Mouse (Mus musculus): ENCODE measurements around the gene Foxg1.

DNA sequence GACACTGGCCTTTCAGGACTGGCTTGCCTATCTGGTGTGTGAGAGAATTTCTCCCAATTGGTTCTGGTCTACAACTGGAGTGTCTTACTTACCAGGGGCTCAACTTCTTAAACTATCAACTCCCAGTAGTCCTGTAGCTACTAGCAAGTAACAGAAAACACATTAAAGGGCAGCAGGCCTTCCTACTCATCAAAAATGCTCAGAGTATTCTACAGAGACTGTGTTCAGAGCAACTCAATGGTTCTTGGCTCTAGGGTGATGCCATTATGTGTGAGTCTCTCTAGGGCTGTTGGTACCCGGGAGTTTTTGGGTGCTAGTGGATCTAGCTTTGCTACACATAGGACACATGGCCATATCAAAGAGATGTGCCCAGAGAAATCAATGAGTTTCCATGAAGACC, 3.5 kb upstream of the Foxg1 start:
- TF ChIP-seq CTCF (IDR thresholded peaks at IDR 0.05; ENCODE audit: insufficient read depth, low read length) (no peak), POLR2A (IDR thresholded peaks at IDR 0.05; ENCODE audit: borderline replicate concordance, extremely low read depth, low read depth, low read length) (no peak)
